Mouse (Mus musculus): ENCODE results near the gene Tcta. TPM values are rescaled to one million over a fixed set of nuclear protein-coding genes. Genes with fewer than 3 reads are reported as not detected.

Tcta gene
- total and polyA plus RNA-seq, 3 experiments, result 3.0 to 8.7 (median 7.3) TPM

DNA sequence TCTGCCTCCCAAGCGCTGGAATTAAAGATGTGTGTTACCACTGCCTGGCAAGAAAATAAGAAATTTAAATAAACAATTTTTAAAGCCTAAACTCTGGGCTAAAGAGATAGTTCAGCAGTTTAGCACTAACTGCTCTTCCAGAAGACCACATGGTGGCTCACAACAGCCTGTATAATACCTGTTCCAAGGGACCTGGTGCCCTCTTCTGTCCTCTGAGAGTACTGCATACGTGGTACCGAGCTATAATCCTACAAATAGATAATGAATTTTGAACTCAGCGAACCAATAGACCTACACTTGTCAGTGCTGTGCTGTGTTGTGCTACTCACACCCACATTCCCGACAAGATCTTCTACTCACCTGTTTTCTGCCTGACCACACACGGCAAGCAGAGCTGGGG lies 21.6 kb downstream of the Tcta start (continued):
- TF ChIP-seq ZMIZ1 (IDR thresholded peaks at IDR 0.05; ENCODE audit: low read depth, low read length) (no peak), SMC3 (IDR thresholded peaks at IDR 0.05; ENCODE audit: low read depth, low read length) (peak; percentile 87), HCFC1 (IDR thresholded peaks at IDR 0.05; ENCODE audit: low read depth, low read length) (no peak)

GRCm38 (mm10) chr9:108280071-108280828 lies 25.7 kb downstream of the Tcta start:
- in situ Hi-C loops (cut with MboI; ENCODE audit: low pct_ligation_motif_present, low pct_unique_long_range_greater_than_20kb, low sequenced_read_pairs), result loop anchor here (10.0 kb wide), 1 partner anchor 175 kb away; no protein-coding TSS in a partner anchor
- Histone ChIP-seq H3K27me3 (replicated peaks) (peaks cover 7% of the 10 kb centered on the region), H3K27ac (ENCODE audit: insufficient read depth, low read depth) (no peak overlapping the region), H3K4me1 (ENCODE audit: control insufficient read depth in 1 of 2, insufficient read depth in 2 of 2) (peaks cover 0 to 8% of the 10 kb centered on the region in 2 experiments; a peak in 2 of 4 replicates), H3K9ac (ENCODE audit: insufficient read depth, low read depth) (no peak overlapping the region), H3K36me3 (replicated peaks in 1 of 2; ENCODE audit: control insufficient read depth in 1 of 2, insufficient read depth in 1 of 2, low read length in 1 of 2) (no peaks in the 10 kb centered on the region), H3K4me2 (ENCODE audit: insufficient read depth, low read depth, poor library complexity, severe bottlenecking) (no peak overlapping the region), H3K79me2 (replicated peaks; ENCODE audit: control insufficient read depth, extremely low read depth, insufficient read depth, poor library complexity, severe bottlenecking) (no peaks in the 10 kb centered on the region), H3K9me3 (replicated peaks; ENCODE audit: low read length) (no peaks in the 10 kb centered on the region), H3K4me3 (replicated peaks in 1 of 3; ENCODE audit: low read depth in 2 of 3, low read length in 2 of 3, poor library complexity in 1 of 3) (no peak overlapping the region)
- TF ChIP-seq POLR2A (IDR thresholded peaks at IDR 0.05; ENCODE audit: low read depth, low read length), result no peak
- TF ChIP-seq USF2 (conservative IDR thresholded peaks at IDR 0.05; ENCODE audit: low read depth, low read length), result no peak
- TF ChIP-seq PAX5 (IDR thresholded peaks at IDR 0.05; ENCODE audit: low read length), result no peak
- no peak for TF ChIP-seq MAZ (IDR thresholded peaks at IDR 0.05; ENCODE audit: low read depth, low read length)
- no peak for TF ChIP-seq JUND (conservative IDR thresholded peaks at IDR 0.05; ENCODE audit: low read depth, low read length)
- no peak for TF ChIP-seq CHD2 (IDR thresholded peaks at IDR 0.05; ENCODE audit: low read length)
- no peak for TF ChIP-seq ZKSCAN1 (IDR thresholded peaks at IDR 0.05; ENCODE audit: borderline replicate concordance, low read depth, low read length)
- no peak for TF ChIP-seq MAX (IDR thresholded peaks at IDR 0.05; ENCODE audit: low read length)
- TF ChIP-seq SIN3A (IDR thresholded peaks at IDR 0.05; ENCODE audit: low read length), result no peak
- no peak for TF ChIP-seq TBP (conservative IDR thresholded peaks at IDR 0.05; ENCODE audit: low read depth, low read length)
- DNase-seq (ENCODE audit: extremely low read depth), result no peak
- dilution Hi-C loops (cut with MboI; ENCODE audit: extremely low pct_ligation_motif_present, extremely low pct_unique_long_range_greater_than_20kb, low sequenced_read_pairs), result no loop called here

GRCm38 (mm10) chr9:108278697-108279450 lies 27.1 kb downstream of the Tcta start:
- dilution Hi-C loops (cut with MboI; ENCODE audit: extremely low pct_ligation_motif_present, extremely low pct_unique_long_range_greater_than_20kb, low sequenced_read_pairs), result no loop called here
- in situ Hi-C loops (cut with MboI; ENCODE audit: low pct_ligation_motif_present, low pct_unique_long_range_greater_than_20kb, low sequenced_read_pairs), result no loop called here
- no peaks in the 10 kb centered on the region for H3K36me3 ChIP-seq (replicated peaks in 1 of 2; ENCODE audit: control insufficient read depth in 1 of 2, insufficient read depth in 1 of 2, low read length in 1 of 2)
- peaks cover 15% of the 10 kb centered on the region for H3K27me3 ChIP-seq (replicated peaks)
- H3K27ac ChIP-seq (ENCODE audit: insufficient read depth, low read depth), result no peak overlapping the region
- no peak for TF ChIP-seq HCFC1 (IDR thresholded peaks at IDR 0.05; ENCODE audit: low read depth, low read length)
- peak; percentile 75 to 84 for TF ChIP-seq CTCF (conservative IDR thresholded peaks at IDR 0.05 in 1 of 2, IDR thresholded peaks at IDR 0.05 in 1 of 2; ENCODE audit: low read depth in 2 of 2, low read length in 2 of 2)
- TF ChIP-seq RAD21 (IDR thresholded peaks at IDR 0.05; ENCODE audit: low read depth, low read length), result peak; percentile 70
- TF ChIP-seq GABPA (IDR thresholded peaks at IDR 0.05; ENCODE audit: insufficient replicate concordance, low read depth, low read length), result no peak
- TF ChIP-seq SMC3 (IDR thresholded peaks at IDR 0.05; ENCODE audit: low read depth, low read length), result peak; percentile 52
- TF ChIP-seq UBTF (IDR thresholded peaks at IDR 0.05; ENCODE audit: low read depth, low read length), result no peak
- TF ChIP-seq MAZ (IDR thresholded peaks at IDR 0.05; ENCODE audit: low read depth, low read length), result no peak
- TF ChIP-seq TBP (conservative IDR thresholded peaks at IDR 0.05; ENCODE audit: low read depth, low read length), result 0 out of 2 replicates have a peak, but pooled peaks have one; percentile 42
- peak; percentile 70 for TF ChIP-seq MAX (IDR thresholded peaks at IDR 0.05; ENCODE audit: low read length)
- no peak for TF ChIP-seq E2F4 (IDR thresholded peaks at IDR 0.05; ENCODE audit: insufficient replicate concordance, low read depth, low read length)
- no peak for TF ChIP-seq MEF2A (IDR thresholded peaks at IDR 0.05; ENCODE audit: borderline replicate concordance, low read depth, low read length)
- TF ChIP-seq ZC3H11A (IDR thresholded peaks at IDR 0.05; ENCODE audit: low read depth, low read length), result no peak
- TF ChIP-seq MYC (IDR thresholded peaks at IDR 0.05; ENCODE audit: low read depth, low read length), result peak; percentile 92
- no peak for TF ChIP-seq POLR2A (IDR thresholded peaks at IDR 0.05; ENCODE audit: low read depth, low read length)
- no peaks in the 10 kb centered on the region for H3K79me2 ChIP-seq (replicated peaks; ENCODE audit: control insufficient read depth, extremely low read depth, insufficient read depth, poor library complexity, severe bottlenecking)
- no peak overlapping the region for H3K9ac ChIP-seq (ENCODE audit: insufficient read depth, low read depth)
- H3K4me3 ChIP-seq (replicated peaks in 1 of 3; ENCODE audit: low read depth in 2 of 3, low read length in 2 of 3, poor library complexity in 1 of 3), result no peak overlapping the region
- peaks cover 0 to 8% of the 10 kb centered on the region in 2 experiments; a peak in 2 of 4 replicates for H3K4me1 ChIP-seq (ENCODE audit: control insufficient read depth in 1 of 2, insufficient read depth in 2 of 2)
- DNase-seq (ENCODE audit: extremely low read depth), result peak; percentile 64
- no peak overlapping the region for H3K4me2 ChIP-seq (ENCODE audit: insufficient read depth, low read depth, poor library complexity, severe bottlenecking)
- H3K9me3 ChIP-seq (replicated peaks; ENCODE audit: low read length), result no peaks in the 10 kb centered on the region
